Mouse (Mus musculus) T-helper 1 cell (primary cell): ENCODE results near the gene Olfr1457.

Experiments used
- in situ Hi-C: fragments of 300-600 bp; cut with MboI, MseI; formaldehyde crosslinking; loops from one replicate; pipeline ENCODE4 v1.15.1; 2025; ENCODE audit warnings: high pct_unique_total_duplicates

Gene Olfr1457

GRCm38 (mm10) chr19:13097791-13098190 lies at the start of gene Olfr1457:
Olfr1457 (minus strand) TSS chr19:13097891.
- in situ Hi-C loops = no loop called here

GRCm38 (mm10) chr19:13106675-13107074 lies 9.0 kb upstream of the Olfr1457 start, which contains the start of gene Olfr1458:
Olfr1458 (minus strand) TSS chr19:13106775.
- in situ Hi-C loops = no loop called here

- in situ Hi-C loops = no loop called here
Observed at GRCm38 (mm10) chr19:13093908-13094307, 3.8 kb downstream of the Olfr1457 start.

DNA sequence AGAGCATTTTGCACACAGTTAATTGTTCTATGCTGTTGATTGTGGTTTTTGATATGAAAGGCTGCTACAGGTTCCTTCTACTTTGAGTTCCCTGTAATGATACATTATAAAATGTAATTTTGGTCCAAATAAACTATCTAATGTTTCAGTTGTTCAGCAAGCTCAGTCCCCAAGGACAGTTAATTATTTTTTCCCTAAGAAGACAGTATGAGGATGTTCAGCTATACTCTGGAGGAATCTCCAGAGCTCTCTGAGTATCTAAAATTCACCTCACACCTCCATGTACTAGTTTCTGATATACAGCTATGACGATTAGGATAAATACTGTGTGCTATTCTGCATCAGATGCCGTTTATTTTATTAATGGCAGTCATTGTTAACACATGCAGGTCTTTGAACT lies 37.4 kb downstream of the Olfr1457 start, which contains the start of gene Olfr1454:
TSS of gene Olfr1454 (plus strand) at position 301 of the 400 bp plus-strand sequence.
- in situ Hi-C loops = no loop called here
